Mouse (Mus musculus): ENCODE results near the gene Arpc5.
A peak's percentile ranks its signal among the peaks of the same experiment; 100 is the strongest.

Arpc5 gene

GRCm38 (mm10) chr1:152810533-152811439 lies 44.4 kb downstream of the Arpc5 start:
- DNase-seq (ENCODE audit: low read depth) = no peak

- DNase-seq (ENCODE audit: low read depth) = peak; percentile 77
Measured at GRCm38 (mm10) chr1:152815265-152815701, 48.9 kb downstream of the Arpc5 start.

- DNase-seq (ENCODE audit: low read depth) = no peak
Measured at GRCm38 (mm10) chr1:152817027-152817769, 50.9 kb downstream of the Arpc5 start.

- no peak for DNase-seq (ENCODE audit: low read depth)
Measured at GRCm38 (mm10) chr1:152817794-152818193, 51.5 kb downstream of the Arpc5 start.

- DNase-seq (ENCODE audit: low read depth) = no peak
Measured at GRCm38 (mm10) chr1:152819558-152819957, 53.2 kb downstream of the Arpc5 start.

- DNase-seq (ENCODE audit: low read depth) = peak; percentile 35
Measured at GRCm38 (mm10) chr1:152820911-152821695, 54.8 kb downstream of the Arpc5 start.

GRCm38 (mm10) chr1:152821746-152822145 lies 55.4 kb downstream of the Arpc5 start:
- DNase-seq (ENCODE audit: low read depth) = peak; percentile 77

GRCm38 (mm10) chr1:152824206-152824605 lies 57.9 kb downstream of the Arpc5 start:
- no peak for DNase-seq (ENCODE audit: low read depth)

Measured in NIH3T3 (cell line).